Mouse (Mus musculus): Measurements from ENCODE around the gene Inpp4b. TPM values are rescaled to one million over a fixed set of nuclear protein-coding genes. Genes with fewer than 3 reads are reported as not detected.

Gene Inpp4b
- polyA plus RNA-seq, 1 experiment from 2014 or later: 11.0 TPM

DNA sequence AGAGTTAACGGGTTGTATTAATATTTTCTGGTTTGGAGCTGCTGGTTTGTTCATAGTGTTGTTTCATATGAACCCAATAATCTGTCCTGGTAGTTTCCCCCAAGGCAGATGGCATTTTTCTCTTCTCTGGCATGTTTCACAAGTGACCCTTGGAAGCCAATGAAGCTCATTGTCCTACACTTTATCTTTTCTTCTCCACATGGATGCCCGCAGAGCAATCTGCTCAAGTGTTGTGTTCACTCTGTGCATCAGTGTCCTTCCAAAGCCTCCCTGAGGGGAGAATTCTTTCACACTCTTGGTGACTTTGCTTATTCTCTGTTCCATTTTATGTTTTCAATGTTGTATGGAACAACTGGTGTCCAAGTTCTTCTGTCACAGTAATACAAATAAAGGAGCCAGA, 179.7 kb downstream of the Inpp4b start:
- Histone ChIP-seq H3K36me3 (ENCODE audit: control insufficient read depth, insufficient read depth, low read length) (no peaks in the 10 kb centered on the region), H3K4me3 (ENCODE audit: low read depth, low read length) (no peak overlapping the region), H3K4me1 (ENCODE audit: control insufficient read depth, insufficient read depth, low read length) (no peaks in the 10 kb centered on the region), H3K27me3 (ENCODE audit: control insufficient read depth, insufficient read depth, low read depth, low read length) (no peaks in the 10 kb centered on the region), H3K4me2 (ENCODE audit: low read length) (no peak overlapping the region), H3K9ac (ENCODE audit: low read depth, low read length) (no peak overlapping the region), H3K27ac (ENCODE audit: low read length) (no peak overlapping the region), H3K9me3 (replicated peaks; ENCODE audit: control insufficient read depth, low read length, poor library complexity, severe bottlenecking) (no peaks in the 10 kb centered on the region)
- ATAC-seq: no peak
- WGBS: 84% methylated on average over 2 of the region's 2 CpGs

GRCm38 (mm10) chr8:81524561-81524960, 182.2 kb downstream of the Inpp4b start:
- Histone ChIP-seq H3K9me3 (replicated peaks; ENCODE audit: control insufficient read depth, low read length, poor library complexity, severe bottlenecking) (no peaks in the 10 kb centered on the region), H3K4me3 (ENCODE audit: low read depth, low read length) (no peak overlapping the region), H3K27ac (ENCODE audit: low read length) (no peak overlapping the region), H3K36me3 (ENCODE audit: control insufficient read depth, insufficient read depth, low read length) (no peaks in the 10 kb centered on the region), H3K27me3 (ENCODE audit: control insufficient read depth, insufficient read depth, low read depth, low read length) (no peaks in the 10 kb centered on the region), H3K4me1 (ENCODE audit: control insufficient read depth, insufficient read depth, low read length) (no peaks in the 10 kb centered on the region), H3K4me2 (ENCODE audit: low read length) (no peak overlapping the region), H3K9ac (ENCODE audit: low read depth, low read length) (no peak overlapping the region)
- ATAC-seq: no peak
- WGBS: 39% methylated on average over 2 of the region's 2 CpGs

DNA sequence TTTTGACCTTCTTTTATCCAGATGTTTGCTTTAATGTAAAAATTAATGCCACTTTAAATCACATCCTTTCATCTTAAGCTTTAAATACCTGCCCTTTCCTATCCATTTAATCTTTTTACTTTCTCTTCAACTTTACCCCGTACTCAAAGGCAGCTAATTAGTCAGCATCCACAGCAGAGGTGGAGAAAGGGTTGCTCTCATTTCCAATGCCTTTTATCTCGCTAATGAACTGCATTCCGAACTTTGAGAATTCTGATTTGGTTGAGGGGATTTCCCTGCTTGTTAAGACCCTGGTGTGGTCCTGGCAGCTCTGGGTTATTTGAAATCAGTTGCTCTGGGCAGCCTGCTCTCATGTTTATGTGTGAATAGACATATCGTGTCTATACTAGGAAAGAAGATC, 185.3 kb downstream of the Inpp4b start:
- H3K27ac ChIP-seq (ENCODE audit: low read length): no peak overlapping the region
- no peaks in the 10 kb centered on the region for H3K36me3 ChIP-seq (ENCODE audit: control insufficient read depth, insufficient read depth, low read length)
- no peaks in the 10 kb centered on the region for H3K27me3 ChIP-seq (ENCODE audit: control insufficient read depth, insufficient read depth, low read depth, low read length)
- H3K4me3 ChIP-seq (ENCODE audit: low read depth, low read length): no peak overlapping the region
- no peak overlapping the region for H3K9ac ChIP-seq (ENCODE audit: low read depth, low read length)
- WGBS: 4% methylated on average over 4 of the region's 4 CpGs
- ATAC-seq: peak; percentile 25; the same call in 1 of the 2 replicates
- H3K4me2 ChIP-seq (ENCODE audit: low read length): no peak overlapping the region
- H3K9me3 ChIP-seq (replicated peaks; ENCODE audit: control insufficient read depth, low read length, poor library complexity, severe bottlenecking): no peaks in the 10 kb centered on the region
- H3K4me1 ChIP-seq (ENCODE audit: control insufficient read depth, insufficient read depth, low read length): no peaks in the 10 kb centered on the region

- no peak overlapping the region for H3K4me3 ChIP-seq (ENCODE audit: low read depth, low read length)
- H3K27me3 ChIP-seq (ENCODE audit: control insufficient read depth, insufficient read depth, low read depth, low read length): no peaks in the 10 kb centered on the region
- 94% methylated on average over 3 of the region's 3 CpGs for WGBS
- ATAC-seq: no peak
- H3K9ac ChIP-seq (ENCODE audit: low read depth, low read length): no peak overlapping the region
- no peaks in the 10 kb centered on the region for H3K4me1 ChIP-seq (ENCODE audit: control insufficient read depth, insufficient read depth, low read length)
- H3K4me2 ChIP-seq (ENCODE audit: low read length): no peak overlapping the region
- no peaks in the 10 kb centered on the region for H3K9me3 ChIP-seq (replicated peaks; ENCODE audit: control insufficient read depth, low read length, poor library complexity, severe bottlenecking)
- no peak overlapping the region for H3K27ac ChIP-seq (ENCODE audit: low read length)
- H3K36me3 ChIP-seq (ENCODE audit: control insufficient read depth, insufficient read depth, low read length): no peaks in the 10 kb centered on the region
Observed at GRCm38 (mm10) chr8:81538310-81538709, 196.0 kb downstream of the Inpp4b start.

DNA sequence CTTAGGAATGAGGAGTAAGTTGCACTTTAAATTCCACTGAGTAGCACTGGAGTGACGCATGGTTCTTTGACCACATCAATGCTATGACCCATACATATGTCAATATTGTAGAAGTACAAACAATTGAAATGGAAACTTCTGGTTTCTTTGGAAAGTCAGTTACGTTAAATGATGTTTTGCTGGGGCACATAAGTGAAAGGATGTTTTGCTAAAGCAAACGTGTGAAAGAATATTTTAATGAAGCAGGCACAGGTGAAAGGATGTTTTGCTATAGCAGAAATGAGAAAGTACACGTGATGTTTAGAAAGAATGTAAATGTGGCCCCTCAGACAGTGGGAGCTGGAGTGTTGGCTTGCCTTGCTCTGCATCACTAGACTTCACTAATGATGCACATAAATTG, 216.2 kb downstream of the Inpp4b start:
- Histone ChIP-seq H3K9me3 (replicated peaks; ENCODE audit: control insufficient read depth, low read length, poor library complexity, severe bottlenecking) (no peaks in the 10 kb centered on the region), H3K27me3 (ENCODE audit: control insufficient read depth, insufficient read depth, low read depth, low read length) (no peaks in the 10 kb centered on the region), H3K9ac (ENCODE audit: low read depth, low read length) (no peak overlapping the region), H3K4me2 (ENCODE audit: low read length) (no peak overlapping the region), H3K27ac (ENCODE audit: low read length) (no peak overlapping the region), H3K36me3 (ENCODE audit: control insufficient read depth, insufficient read depth, low read length) (no peaks in the 10 kb centered on the region), H3K4me1 (ENCODE audit: control insufficient read depth, insufficient read depth, low read length) (no peaks in the 10 kb centered on the region), H3K4me3 (ENCODE audit: low read depth, low read length) (no peak overlapping the region)
- WGBS: 83% methylated on average over 4 of the region's 4 CpGs
- no peak for ATAC-seq

DNA sequence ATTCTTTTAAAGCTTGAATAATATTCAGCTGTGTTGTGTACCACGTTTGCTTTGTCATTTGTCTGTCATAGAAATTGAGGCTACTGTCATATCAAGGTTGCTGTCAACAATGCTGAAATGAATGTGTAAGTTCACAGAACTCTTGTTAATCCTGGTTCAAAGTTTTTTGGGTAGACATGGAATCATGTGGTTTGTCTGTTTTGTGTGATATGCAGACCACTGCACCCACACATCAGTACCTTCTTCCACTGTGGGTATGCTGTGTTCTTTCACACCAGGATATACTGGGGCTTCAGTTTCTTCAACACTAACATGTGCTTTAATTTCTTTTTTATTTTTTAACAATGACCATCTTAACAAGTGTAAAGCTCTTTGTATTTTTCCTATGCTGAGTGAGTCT, 220.0 kb downstream of the Inpp4b start:
- Histone ChIP-seq H3K9me3 (replicated peaks; ENCODE audit: control insufficient read depth, low read length, poor library complexity, severe bottlenecking) (no peaks in the 10 kb centered on the region), H3K27me3 (ENCODE audit: control insufficient read depth, insufficient read depth, low read depth, low read length) (no peaks in the 10 kb centered on the region), H3K9ac (ENCODE audit: low read depth, low read length) (no peak overlapping the region), H3K4me3 (ENCODE audit: low read depth, low read length) (no peak overlapping the region), H3K4me2 (ENCODE audit: low read length) (no peak overlapping the region), H3K27ac (ENCODE audit: low read length) (no peak overlapping the region), H3K4me1 (ENCODE audit: control insufficient read depth, insufficient read depth, low read length) (no peaks in the 10 kb centered on the region), H3K36me3 (ENCODE audit: control insufficient read depth, insufficient read depth, low read length) (no peaks in the 10 kb centered on the region)
- 73% methylated on average over 1 of the region's 1 CpGs for WGBS
- no peak for ATAC-seq

DNA sequence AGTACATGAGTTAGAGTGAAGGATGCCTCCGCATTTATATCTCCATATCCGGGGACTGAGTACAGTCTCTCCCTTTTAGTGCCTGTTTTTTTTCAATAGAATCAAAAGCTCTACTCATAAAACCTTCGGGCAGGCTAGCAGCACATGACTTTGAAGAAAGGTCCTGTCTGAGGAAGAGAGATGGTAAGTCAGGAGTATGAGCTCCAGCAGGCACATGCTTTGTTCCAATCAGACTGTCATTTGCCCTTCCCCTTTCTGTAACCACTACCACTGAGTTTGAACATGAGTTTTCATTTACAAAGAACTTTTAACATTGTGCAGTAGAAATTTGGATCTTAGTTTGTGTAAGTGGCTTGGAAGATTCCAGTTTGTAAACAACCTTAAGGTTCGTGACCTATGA, 223.1 kb downstream of the Inpp4b start:
- WGBS: 90% methylated on average over 4 of the region's 4 CpGs
- no peak for ATAC-seq
- H3K27ac ChIP-seq (ENCODE audit: low read length): no peak overlapping the region
- no peaks in the 10 kb centered on the region for H3K9me3 ChIP-seq (replicated peaks; ENCODE audit: control insufficient read depth, low read length, poor library complexity, severe bottlenecking)
- no peak overlapping the region for H3K4me3 ChIP-seq (ENCODE audit: low read depth, low read length)
- no peaks in the 10 kb centered on the region for H3K27me3 ChIP-seq (ENCODE audit: control insufficient read depth, insufficient read depth, low read depth, low read length)
- H3K4me1 ChIP-seq (ENCODE audit: control insufficient read depth, insufficient read depth, low read length): no peaks in the 10 kb centered on the region
- no peak overlapping the region for H3K9ac ChIP-seq (ENCODE audit: low read depth, low read length)
- no peaks in the 10 kb centered on the region for H3K36me3 ChIP-seq (ENCODE audit: control insufficient read depth, insufficient read depth, low read length)
- H3K4me2 ChIP-seq (ENCODE audit: low read length): no peak overlapping the region

DNA sequence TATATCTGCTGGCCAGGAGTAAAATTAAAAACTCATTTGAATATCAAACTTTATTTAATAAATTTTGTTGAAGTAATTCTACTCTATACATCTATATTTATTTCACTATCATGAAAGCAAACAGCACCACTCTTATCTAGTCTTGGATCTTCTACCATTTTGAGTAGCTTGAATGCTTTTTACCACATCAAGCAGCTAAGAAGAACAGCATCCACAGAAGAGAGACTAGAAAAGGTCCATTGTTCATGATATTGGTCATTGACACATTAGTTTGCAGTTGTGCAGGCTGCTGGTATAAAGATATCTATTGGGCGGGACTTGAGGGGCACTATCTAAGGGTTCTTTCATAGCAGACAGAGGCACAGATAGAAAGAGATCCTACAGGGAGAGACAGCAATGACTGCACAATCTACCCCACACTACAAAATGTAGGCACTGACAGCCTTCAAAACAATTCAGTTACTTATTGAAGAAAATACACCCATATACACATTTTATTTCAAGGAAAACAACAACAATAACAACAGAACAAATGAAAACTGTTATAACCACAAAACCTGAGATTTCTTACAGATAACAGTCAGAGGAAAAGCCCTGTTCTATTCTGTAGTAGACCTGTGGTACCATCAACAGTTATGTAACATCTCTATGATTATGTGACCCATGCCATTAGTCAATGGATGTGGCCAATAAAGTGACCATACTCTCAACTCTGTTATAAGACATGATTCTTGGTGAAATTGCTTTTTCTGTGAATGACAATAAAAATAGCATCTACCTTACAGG, 230.2 kb downstream of the Inpp4b start:
- 96% methylated on average over 1 of the region's 1 CpGs for WGBS
- Histone ChIP-seq H3K27ac (ENCODE audit: low read length) (no peak overlapping the region), H3K9me3 (replicated peaks; ENCODE audit: control insufficient read depth, low read length, poor library complexity, severe bottlenecking) (no peaks in the 10 kb centered on the region), H3K4me1 (ENCODE audit: control insufficient read depth, insufficient read depth, low read length) (no peaks in the 10 kb centered on the region), H3K27me3 (ENCODE audit: control insufficient read depth, insufficient read depth, low read depth, low read length) (no peaks in the 10 kb centered on the region), H3K36me3 (ENCODE audit: control insufficient read depth, insufficient read depth, low read length) (no peaks in the 10 kb centered on the region), H3K4me3 (ENCODE audit: low read depth, low read length) (no peak overlapping the region), H3K9ac (ENCODE audit: low read depth, low read length) (no peak overlapping the region), H3K4me2 (ENCODE audit: low read length) (no peak overlapping the region)
- ATAC-seq: no peak

- Histone ChIP-seq H3K9me3 (replicated peaks; ENCODE audit: control insufficient read depth, low read length, poor library complexity, severe bottlenecking) (no peaks in the 10 kb centered on the region), H3K9ac (ENCODE audit: low read depth, low read length) (no peak overlapping the region), H3K4me1 (ENCODE audit: control insufficient read depth, insufficient read depth, low read length) (no peaks in the 10 kb centered on the region), H3K27me3 (ENCODE audit: control insufficient read depth, insufficient read depth, low read depth, low read length) (no peaks in the 10 kb centered on the region), H3K36me3 (ENCODE audit: control insufficient read depth, insufficient read depth, low read length) (no peaks in the 10 kb centered on the region), H3K27ac (ENCODE audit: low read length) (no peak overlapping the region), H3K4me2 (ENCODE audit: low read length) (no peak overlapping the region), H3K4me3 (ENCODE audit: low read depth, low read length) (no peak overlapping the region)
- WGBS: 90% methylated on average over 3 of the region's 3 CpGs
- no peak for ATAC-seq
Observed at GRCm38 (mm10) chr8:81575268-81575917, 233.0 kb downstream of the Inpp4b start.
